Mouse (Mus musculus) thymus, postnatal 4 days (tissue): ENCODE measurements around the gene Sept6.

Source experiments
- DNase-seq: peaks from one replicate; pipeline ENCODE4 v3.0.0; 2021

Sept6 gene

DNA sequence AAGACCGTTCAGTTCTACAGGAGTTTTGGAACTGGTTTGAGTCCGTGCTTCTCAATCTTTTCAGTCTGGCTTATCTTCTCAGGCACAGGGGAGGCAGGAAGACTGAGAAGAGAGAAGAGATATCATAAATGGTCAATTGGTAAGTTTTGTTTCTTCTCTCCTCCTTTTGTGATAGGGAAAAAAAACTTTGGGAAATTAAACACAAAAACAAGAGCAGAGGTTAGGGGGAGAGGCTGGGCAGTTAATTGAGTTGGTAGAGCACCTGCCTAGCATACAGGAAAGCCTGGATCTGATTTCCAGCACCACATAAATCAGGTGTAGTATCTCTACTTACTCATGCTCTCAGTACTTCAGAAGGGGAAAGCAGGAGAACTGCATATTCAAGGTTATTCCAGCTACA lies at the start of gene Sept6:
Sept6 (minus strand) TSS at position 101 of the 400 bp plus-strand sequence.
- DNase-seq, result no peak

GRCm38 (mm10) chrX:37028378-37028777 lies 36.8 kb upstream of the Sept6 start:
- no peak for DNase-seq

DNA sequence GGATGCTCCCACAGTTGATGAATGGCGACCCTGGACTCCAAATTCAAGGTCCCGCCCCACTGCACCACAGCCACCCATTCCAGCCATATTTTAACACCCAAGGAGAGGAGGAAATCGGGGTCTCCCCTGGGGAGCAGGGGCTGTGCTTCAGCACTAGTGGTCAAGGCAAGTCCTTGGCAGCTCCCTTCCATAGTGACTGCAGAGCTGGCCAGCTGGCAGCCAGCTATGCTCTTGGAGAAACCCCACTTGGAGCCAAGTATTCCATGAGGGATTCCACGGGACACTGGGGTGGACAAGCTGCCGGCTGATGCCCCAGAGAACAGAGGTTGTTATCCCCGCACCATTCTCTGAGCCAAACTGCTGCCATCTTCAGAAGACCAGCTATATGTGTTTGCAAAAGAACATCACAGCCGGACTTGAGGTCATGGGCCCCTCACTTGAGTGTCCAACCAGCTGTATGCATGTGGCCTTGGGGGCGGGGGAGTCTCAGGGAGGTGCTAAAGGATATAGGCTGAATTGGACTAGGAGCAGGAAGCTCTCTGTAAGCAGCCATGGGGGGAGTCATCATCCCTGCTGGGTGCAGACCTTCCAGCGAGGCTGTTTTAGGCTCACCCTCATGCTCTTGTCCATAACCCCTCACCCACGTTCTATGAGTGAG lies 32.2 kb upstream of the Sept6 start:
- DNase-seq, result no peak

DNA sequence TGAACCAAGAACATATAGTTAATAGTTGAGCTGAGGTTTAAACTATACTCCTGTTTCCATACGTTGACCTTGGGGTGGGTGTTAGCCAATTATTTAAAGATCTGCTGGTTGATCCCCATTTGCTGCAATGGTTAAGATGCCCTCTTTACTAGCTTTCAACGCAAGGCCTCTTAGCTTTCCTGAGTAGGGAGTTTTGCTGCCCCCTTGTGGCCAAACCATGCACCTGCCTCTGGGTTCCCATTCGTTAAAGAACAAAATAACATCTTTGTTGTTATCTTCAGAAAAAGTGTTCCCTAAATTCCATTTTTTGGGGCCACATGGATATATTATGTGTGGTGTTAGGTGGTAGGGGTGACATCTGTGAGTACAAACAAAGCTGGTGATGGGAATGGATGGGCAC lies 31.1 kb upstream of the Sept6 start:
- DNase-seq, result peak; percentile 84

DNA sequence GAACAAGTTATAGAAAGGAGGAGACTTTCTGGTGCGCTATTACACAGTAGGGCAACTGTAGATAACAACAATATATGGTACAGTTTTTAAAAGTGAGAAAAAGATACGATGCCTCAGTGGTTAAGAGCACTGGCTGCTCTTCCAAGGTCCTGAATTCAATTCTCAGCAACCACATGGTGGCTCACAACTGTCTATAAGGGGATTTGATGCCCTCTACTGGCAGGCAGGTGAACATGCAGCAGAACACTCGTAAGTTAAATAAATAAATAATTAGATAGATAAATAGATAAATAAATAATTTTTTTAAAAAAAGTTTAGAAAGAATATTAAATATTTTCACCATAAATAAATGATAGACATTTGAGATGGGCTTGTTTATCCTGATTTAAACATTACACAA lies 27.5 kb upstream of the Sept6 start:
- peak; percentile 6 for DNase-seq

DNA sequence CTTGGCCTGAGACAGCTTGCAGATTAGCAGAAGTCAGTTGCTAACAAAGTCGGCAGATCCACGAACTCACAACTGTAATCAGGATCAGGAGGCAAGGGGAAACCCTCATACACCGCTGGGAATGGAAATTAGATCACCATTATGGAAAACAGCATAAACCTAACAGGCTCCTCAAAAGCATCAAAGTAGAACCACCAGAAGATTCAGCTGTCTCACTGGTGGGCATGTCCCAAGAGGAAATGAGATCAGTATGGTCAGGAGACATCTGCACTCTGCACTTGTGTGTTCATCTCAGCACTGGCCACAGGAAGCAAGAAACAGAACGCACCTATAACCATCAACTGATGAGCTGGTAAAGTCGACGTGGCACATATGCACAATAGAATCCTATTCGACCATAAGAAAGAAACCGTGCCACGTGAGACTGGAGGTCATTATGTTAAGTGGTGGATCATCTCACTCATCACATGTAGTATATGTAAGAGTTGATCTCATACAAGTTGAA lies 26.6 kb upstream of the Sept6 start:
- DNase-seq, result no peak

GRCm38 (mm10) chrX:37013870-37014269 lies 22.3 kb upstream of the Sept6 start:
- DNase-seq, result no peak

GRCm38 (mm10) chrX:36991039-36991438 lies 555 bp downstream of the Sept6 start:
- DNase-seq, result peak; percentile 62

GRCm38 (mm10) chrX:36989752-36990404 lies 1.7 kb downstream of the Sept6 start:
- peak; percentile 59 for DNase-seq

DNA sequence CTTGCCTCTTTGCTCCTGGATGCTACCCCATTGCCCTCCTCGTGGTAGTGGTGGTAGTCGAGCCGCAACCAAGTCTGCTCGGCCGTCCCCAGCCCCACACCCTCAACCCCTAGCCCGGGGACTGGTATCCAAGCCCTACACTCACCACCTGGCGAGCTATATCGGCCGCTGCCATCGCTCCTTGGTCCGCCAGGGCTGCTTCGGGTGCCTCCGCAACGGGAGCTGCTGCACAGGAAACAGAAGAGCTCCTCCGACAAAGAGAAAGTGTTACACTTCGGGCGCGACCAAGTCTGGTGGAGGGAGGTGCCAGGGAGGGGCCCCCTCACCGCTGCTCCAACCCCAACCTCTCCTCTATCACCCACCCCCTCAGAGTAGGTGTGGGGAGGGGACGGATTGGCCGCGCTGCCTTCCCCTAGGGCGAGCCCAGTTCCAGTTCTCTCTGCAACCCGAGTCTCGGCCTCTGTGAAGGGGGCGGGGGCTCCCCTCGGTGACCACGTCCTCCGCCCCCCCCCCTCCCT lies 2.3 kb downstream of the Sept6 start:
- peak; percentile 81 for DNase-seq

DNA sequence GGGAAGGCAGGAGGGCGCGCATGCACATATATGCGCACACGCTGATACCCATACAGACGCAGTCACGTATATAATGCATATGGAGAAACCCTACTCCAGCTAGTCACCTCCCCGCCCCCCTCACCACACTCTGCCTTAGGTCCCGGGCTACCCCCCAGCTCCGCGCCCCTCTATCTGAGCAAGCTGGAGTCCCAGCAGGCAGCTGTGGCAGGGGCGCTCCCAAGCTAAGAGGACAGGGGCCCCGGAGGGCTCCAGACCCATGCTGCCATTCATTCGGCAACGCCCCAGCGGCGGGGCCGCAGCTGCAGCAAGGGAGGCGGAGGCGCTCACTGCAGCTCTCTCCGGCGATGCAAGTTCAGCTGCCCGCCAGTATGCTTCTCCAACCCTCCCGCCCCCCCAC lies 2.8 kb downstream of the Sept6 start:
- peak; percentile 67 for DNase-seq

- no peak for DNase-seq
Observed at GRCm38 (mm10) chrX:36987851-36988250, 3.7 kb downstream of the Sept6 start.

- no peak for DNase-seq
Observed at GRCm38 (mm10) chrX:36985041-36985440, 6.6 kb downstream of the Sept6 start.

DNA sequence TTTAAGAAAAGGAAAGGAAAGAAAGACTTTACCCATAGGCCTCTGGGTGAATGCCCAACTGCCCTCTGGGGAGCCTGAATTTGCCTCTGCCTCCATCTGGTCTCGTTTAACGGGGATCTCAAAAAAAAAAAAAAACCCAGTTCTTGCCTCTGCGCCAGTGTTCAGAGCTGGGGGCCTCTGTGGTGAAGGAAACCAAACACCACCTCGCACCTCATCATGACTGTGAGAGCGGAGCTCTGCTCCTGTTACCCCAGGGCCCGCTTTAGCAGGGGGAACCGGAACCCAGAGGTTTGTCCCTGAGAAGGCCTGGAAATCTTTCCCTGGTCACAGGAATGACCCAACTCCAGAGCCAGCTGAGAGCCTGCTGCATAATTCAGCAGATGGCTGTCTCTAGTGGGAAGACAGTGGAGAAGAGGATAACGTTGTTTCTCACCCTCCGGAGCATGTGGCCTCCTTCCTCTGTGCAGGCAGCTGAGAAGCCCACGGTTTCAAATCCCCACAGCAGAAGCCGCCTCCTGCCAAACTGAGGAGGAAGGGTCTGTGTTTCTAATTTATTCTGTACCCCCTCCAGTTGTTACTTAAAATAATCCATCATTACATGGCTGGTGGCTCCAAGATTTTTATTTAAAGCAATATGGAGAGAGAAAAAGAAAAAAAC lies 7.8 kb downstream of the Sept6 start:
- peak; percentile 55 for DNase-seq

DNA sequence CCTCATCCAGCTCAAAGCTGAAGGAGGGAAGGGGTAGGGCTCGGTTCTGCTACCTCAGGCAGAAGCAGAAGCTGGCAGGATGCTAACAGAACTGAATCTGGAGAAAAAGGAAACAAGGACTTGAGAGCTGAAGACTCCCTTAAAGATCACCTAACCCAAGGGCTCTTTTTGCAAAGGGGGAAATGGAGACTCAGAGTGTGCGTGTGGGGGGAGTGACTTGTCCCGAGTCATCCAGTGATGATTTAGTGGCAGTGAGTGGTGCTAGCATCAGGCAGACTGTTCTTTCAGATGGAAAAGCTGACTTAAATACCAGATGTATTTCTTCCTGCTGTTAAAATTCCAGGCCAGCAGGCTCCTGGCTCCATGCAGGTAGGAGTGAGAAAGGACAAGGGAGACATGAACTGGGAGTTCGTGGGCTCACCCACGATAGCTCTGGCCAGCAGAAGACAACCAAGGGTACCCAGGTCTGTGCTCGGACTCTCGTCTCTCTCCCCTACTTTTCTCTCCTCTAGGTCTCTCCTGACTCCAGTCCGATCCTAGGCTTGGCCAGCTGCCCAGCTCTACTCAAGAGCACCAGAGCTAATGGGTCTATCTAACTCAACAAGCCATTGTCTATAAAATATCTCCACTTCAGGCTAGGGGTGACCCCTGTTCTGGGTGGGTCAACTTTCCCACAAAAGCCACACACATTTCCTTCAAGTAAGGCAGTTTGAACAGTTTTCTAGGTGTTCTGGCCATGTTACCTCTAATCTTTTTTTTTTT lies 8.5 kb downstream of the Sept6 start:
- peak; percentile 27 for DNase-seq

GRCm38 (mm10) chrX:36980563-36981187 lies 10.9 kb downstream of the Sept6 start:
- peak; percentile 72 for DNase-seq

DNA sequence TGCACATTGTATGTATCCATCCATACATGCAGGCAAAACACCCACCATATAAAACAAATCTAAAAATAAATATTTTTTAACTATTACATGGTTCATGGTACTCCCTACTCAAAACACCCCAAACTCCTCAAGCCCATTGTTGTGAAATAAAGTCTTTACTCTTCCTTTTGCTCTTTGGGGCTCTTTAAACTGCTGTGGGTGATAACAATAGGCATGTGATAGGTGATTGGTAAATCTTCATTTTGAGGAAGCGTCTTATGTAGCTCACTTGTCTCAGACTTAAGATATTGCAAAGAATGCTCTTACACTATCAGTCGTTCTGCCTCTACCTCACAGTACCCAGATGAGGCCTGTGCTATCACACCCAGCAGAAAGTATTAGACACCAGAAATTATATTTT lies 13.7 kb downstream of the Sept6 start:
- no peak for DNase-seq

- DNase-seq, result no peak
Observed at GRCm38 (mm10) chrX:36976980-36977379, 14.6 kb downstream of the Sept6 start.

- DNase-seq, result no peak
Observed at GRCm38 (mm10) chrX:36976272-36976671, 15.3 kb downstream of the Sept6 start.

- DNase-seq, result no peak
Observed at GRCm38 (mm10) chrX:36974905-36975304, 16.7 kb downstream of the Sept6 start.

- DNase-seq, result no peak
Observed at GRCm38 (mm10) chrX:36972951-36973471, 18.6 kb downstream of the Sept6 start.

DNA sequence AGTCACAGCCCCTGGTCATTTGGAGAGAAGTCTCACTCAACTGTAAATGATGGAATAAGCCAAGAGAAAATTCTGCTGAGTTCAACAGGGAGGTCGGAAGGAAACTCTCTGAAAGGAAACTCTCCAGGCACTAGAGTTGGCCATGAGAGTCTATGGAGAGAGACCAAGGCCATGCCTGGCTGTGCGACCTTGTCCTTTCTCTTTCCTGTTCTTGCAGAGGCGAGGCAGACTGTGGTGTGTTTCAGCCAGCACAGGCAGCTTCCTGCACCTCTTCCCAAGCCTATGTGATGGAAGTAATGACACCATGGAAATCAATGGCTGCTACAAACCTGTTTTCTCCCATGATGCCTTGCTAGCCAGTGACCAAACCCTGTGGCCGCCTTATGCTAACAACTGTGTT lies 20.4 kb downstream of the Sept6 start:
- no peak for DNase-seq
